Mouse (Mus musculus) lung, adult 2 months (tissue): ENCODE measurements at regions not wholly inside any gene's neighbourhood (a gene's known extent, or its start where the extent isn't known, plus 50 kb on each side); places are given as distances from the start of the nearest gene placed in this dataset.

Source experiments
- DNase-seq: peaks from one replicate; pipeline ENCODE4 v3.0.0; 2022
- H3K4me1 ChIP-seq: fragments of 200-500 bp; 2 replicates; pipeline ENCODE4 v1.6.1; 2011; ENCODE audit warnings: low read length; ENCODE audit not compliant: control insufficient read depth, insufficient read depth
- H3K4me3 ChIP-seq: fragments of 200-500 bp; replicated peaks from 2 replicates; pipeline ENCODE3; 2011; ENCODE audit warnings: low read depth, mild to moderate bottlenecking, control low read depth, low read length; ENCODE audit errors: extremely low read depth
- CTCF ChIP-seq: fragments of 200-500 bp; IDR thresholded peaks from 2 replicates; pipeline ENCODE4 v1.5.1; 2011; ENCODE audit warnings: mild to moderate bottlenecking, low read length, control low read depth; ENCODE audit not compliant: insufficient read depth
- POLR2A ChIP-seq: fragments of 200-500 bp; IDR thresholded peaks from 2 replicates; pipeline ENCODE4 v1.6.1; 2011; ENCODE audit warnings: low read depth, mild to moderate bottlenecking, control low read depth, low read length, borderline replicate concordance; ENCODE audit errors: extremely low read depth
- WGBS: fragments of 180-500 bp; shearing (Covaris S2); methylation state at CpG from one replicate; pipeline ENCODE4 v1.1.7; 2018; 5-methylcytosine and 5-hydroxymethylcytosine counted together

DNA sequence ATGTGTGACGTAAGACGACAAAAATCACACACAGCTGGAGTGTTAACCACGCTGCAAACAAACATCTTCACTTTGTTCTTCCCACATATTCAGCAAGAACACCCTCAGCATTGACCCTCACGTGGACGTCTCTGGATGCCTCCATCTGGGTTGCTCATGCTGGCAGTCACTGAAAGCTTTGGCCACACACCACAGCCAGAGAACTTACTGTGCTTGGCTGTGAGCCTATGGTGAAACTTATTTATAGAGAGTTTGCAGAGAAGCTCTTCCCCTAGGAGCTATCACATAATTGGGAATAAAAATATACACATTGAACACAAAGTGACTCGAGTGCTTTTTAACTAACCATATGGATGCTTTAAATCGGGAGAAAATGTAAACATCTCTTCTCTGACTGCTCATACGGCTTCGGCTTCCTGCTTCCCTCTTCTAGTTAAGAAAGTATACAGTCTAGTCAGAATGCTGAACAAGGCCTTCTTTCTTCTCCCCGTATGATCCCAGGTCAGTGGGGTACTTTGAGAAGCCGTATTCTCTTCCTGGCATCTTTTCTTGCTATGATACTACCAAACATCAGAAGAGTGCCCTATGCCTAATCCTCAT is 812.0 kb upstream of the Intu start:
- H3K4me3 ChIP-seq, result no peak overlapping the region
- TF ChIP-seq POLR2A (no peak), CTCF (no peak)
- DNase-seq, result no peak
- 43% methylated on average over 11 of the region's 11 CpGs for WGBS
- H3K4me1 ChIP-seq, result no peaks in the 10 kb centered on the region

GRCm38 (mm10) chr3:39725755-39726154 is 805.3 kb upstream of the Intu start:
- 59% methylated on average over 3 of the region's 3 CpGs for WGBS
- Histone ChIP-seq H3K4me3 (no peak overlapping the region), H3K4me1 (no peaks in the 10 kb centered on the region)
- no peak for TF ChIP-seq POLR2A
- no peak for TF ChIP-seq CTCF
- no peak for DNase-seq

DNA sequence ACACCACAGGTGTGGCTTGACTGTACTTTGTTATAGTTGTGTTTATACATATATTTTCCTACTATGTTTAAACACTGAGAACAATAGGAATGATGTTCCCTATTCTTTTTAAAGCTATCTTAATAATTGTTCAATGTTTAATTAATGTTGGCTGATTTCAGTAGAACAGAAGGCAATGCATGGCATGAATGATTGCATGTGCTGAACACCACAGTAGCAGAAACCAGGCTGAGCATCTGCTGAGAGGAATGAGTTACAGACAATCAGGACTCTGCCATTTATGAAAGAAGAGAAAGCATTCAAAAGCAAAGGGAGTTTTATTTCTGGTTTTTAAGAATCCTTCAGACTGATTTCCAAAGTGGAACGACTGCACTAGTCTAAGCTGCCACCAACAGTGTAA is 794.4 kb upstream of the Intu start:
- TF ChIP-seq CTCF (no peak), POLR2A (no peak)
- 33% methylated on average over 1 of the region's 1 CpGs for WGBS
- Histone ChIP-seq H3K4me3 (no peak overlapping the region), H3K4me1 (no peaks in the 10 kb centered on the region)
- DNase-seq, result no peak

- WGBS, result 90% methylated on average over 2 of the region's 2 CpGs
- TF ChIP-seq POLR2A (no peak), CTCF (no peak)
- no peaks in the 10 kb centered on the region for H3K4me1 ChIP-seq
- H3K4me3 ChIP-seq, result no peak overlapping the region
- DNase-seq, result no peak
Observed at GRCm38 (mm10) chr3:39745947-39746346, 785.1 kb upstream of the Intu start.

- WGBS, result 59% methylated on average over 6 of the region's 6 CpGs
- Histone ChIP-seq H3K4me3 (no peak overlapping the region), H3K4me1 (no peaks in the 10 kb centered on the region)
- DNase-seq, result no peak
- TF ChIP-seq POLR2A (no peak), CTCF (no peak)
Observed at GRCm38 (mm10) chr3:39768981-39769568, 762.0 kb upstream of the Intu start.

DNA sequence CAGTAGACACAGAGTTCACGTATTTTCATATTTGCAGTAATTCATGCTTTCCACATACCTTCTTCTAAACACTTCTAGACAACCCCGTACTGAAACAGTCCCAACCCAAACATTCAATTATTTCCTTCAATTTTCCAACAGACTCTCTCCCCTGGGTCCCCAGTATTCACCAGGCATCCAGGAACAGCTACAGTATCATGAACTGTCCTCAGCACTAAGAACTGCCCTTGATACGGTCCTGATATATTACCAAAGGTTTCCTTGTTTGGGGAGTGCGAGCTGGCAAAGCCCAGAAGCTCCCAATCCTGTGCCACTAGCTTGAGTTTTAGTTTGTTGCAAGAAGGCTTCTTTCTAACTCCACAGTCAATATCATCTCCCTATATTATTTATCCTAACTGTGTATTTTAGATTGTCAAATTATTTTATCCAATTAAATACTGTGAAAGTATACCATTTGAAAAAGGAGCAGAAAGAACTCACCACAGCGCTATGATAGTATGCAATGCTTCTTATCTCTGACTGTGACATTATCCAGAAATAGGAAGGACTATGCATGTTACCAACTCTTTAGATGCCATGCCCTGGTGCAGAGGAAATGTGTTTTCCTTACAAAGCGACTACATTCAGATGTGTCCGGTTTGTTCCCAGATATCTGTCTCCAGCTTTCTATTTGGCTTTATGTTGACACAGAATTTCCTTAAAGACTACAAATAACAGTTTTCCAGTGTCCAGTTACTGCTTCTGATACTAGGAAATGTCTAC is 754.6 kb upstream of the Intu start:
- H3K4me1 ChIP-seq, result no peaks in the 10 kb centered on the region
- 80% methylated on average over 7 of the region's 7 CpGs for WGBS
- TF ChIP-seq POLR2A (no peak), CTCF (no peak)
- no peak for DNase-seq
- no peak overlapping the region for H3K4me3 ChIP-seq

- TF ChIP-seq POLR2A (no peak), CTCF (no peak)
- H3K4me3 ChIP-seq, result no peak overlapping the region
- H3K4me1 ChIP-seq, result no peaks in the 10 kb centered on the region
- 66% methylated on average over 6 of the region's 6 CpGs for WGBS
- no peak for DNase-seq
Observed at GRCm38 (mm10) chr3:39779690-39780218, 751.3 kb upstream of the Intu start.

GRCm38 (mm10) chr3:39780270-39780669 is 750.8 kb upstream of the Intu start:
- DNase-seq, result no peak
- WGBS, result 63% methylated on average over 5 of the region's 5 CpGs
- H3K4me3 ChIP-seq, result no peak overlapping the region

GRCm38 (mm10) chr3:39784901-39785300 is 746.2 kb upstream of the Intu start:
- TF ChIP-seq CTCF (no peak), POLR2A (no peak)
- WGBS, result 80% methylated on average over 2 of the region's 2 CpGs
- H3K4me3 ChIP-seq, result no peak overlapping the region
- H3K4me1 ChIP-seq, result no peaks in the 10 kb centered on the region
- DNase-seq, result no peak

More at GRCm38 (mm10) chr3:39780270-39780669, 750.8 kb upstream of the Intu start:
- no peak for TF ChIP-seq CTCF
- H3K4me1 ChIP-seq, result no peaks in the 10 kb centered on the region
